Mouse (Mus musculus): ENCODE data around the gene Fzd1. TPM values are rescaled to one million over a fixed set of nuclear protein-coding genes. Genes with fewer than 3 reads are reported as not detected.

The Fzd1 gene
- polyA plus RNA-seq, 1 experiment from 2014 or later, result 17.8 TPM

DNA sequence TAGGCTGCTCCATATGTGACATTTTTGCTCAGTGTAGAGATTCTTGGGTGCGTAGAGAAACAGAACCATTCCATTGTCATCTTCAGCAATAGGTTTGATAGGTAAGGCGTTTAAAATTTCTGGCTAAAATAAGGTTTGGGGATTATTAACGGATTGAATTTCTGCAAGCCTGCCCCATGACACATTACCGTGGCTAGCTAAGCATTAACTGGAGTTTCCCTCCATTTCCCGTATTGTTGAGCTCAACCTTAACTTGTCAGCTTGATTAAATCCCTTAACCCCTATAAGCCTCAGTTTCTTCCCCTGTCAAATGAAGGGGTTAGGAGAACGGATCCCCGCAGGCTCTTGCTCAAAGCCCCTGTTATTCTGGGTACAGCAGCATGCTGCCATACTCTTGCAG lies 22.4 kb downstream of the Fzd1 start:
- 0 out of 2 replicates have a peak, but pooled peaks cover 3% of the 10 kb centered on the region for H3K4me1 ChIP-seq (replicated peaks)
- WGBS, result 82% methylated on average over 7 of the region's 7 CpGs
- no peak overlapping the region for H3K4me3 ChIP-seq (replicated peaks)
- no peaks in the 10 kb centered on the region for H3K36me3 ChIP-seq
- no peaks in the 10 kb centered on the region for H3K9me3 ChIP-seq
- H3K9ac ChIP-seq, result no peak overlapping the region
- H3K27me3 ChIP-seq (replicated peaks), result no peaks in the 10 kb centered on the region
- H3K4me2 ChIP-seq (replicated peaks), result no peak overlapping the region
- ATAC-seq, result no peak
- no peak overlapping the region for H3K27ac ChIP-seq

DNA sequence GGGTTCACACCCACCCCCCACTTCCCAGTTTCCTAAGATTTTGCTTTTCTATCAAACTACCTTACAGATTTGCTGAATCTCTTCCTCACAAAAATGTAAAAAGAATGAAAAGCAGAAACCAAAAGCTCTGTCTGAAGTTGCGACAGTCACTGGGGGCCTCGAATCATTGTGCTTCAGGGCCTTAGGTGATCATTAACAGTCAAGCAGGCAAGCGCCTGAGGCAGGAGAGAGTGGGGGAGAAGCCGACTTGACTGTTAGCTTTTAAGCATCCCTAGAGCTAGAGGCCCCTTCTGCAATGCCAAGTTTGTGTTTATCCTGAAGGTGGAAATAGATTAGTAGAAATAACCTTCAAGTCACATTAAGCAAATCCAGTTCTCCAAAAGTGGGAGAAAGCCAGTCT lies 24.6 kb downstream of the Fzd1 start:
- Histone ChIP-seq H3K4me3 (replicated peaks) (no peak overlapping the region), H3K9me3 (no peaks in the 10 kb centered on the region), H3K27me3 (replicated peaks) (no peaks in the 10 kb centered on the region), H3K36me3 (no peaks in the 10 kb centered on the region), H3K27ac (no peak overlapping the region), H3K4me1 (replicated peaks) (0 out of 2 replicates have a peak, but pooled peaks cover 3% of the 10 kb centered on the region), H3K4me2 (replicated peaks) (no peak overlapping the region), H3K9ac (no peak overlapping the region)
- 53% methylated on average over 4 of the region's 4 CpGs for WGBS
- ATAC-seq, result no peak

DNA sequence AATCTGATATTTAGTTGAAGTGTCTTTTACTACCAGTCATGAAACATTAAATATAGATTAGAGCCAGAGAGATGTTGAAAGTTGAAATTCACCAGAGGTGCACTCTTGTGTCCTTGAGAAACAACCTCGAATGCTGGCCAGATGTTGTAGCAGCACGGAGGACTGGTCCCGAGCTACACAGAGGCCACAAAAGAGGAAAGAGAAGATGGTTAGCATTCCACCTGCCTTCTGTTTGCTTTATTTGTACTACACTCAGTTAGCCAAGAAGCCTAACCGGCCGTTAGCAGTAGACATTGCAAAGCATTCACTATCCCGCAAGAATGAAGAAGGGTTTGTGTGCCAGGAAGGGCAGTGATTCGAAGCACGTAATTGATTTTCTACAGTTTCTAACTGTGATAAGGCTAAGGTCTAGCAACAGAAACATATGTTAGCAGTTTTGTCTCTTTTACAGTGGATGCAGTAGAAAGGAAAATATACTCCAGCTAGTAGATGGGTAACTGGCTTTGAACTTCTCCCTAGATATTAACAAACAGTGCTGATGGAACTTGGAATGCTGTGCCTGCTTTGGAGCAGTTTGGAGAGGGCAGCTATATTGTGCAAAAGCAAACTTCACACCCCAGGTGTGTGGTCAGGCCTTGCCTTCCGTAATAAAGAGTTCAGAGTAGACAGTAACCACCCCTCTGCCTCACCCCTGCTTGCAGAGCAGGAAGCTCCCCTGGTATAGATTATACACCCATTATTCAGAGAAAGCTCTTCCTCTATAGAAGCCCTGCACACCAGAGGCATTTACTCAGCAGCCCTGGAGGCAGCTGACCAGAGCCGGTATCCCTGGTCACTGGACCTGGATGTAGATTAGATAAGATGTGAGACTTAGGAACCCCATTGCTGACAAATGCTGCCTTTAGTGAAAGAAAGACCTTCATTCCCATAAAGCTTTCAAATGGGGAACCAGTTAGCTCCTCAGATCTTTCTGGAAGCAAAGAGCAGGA lies 25.3 kb downstream of the Fzd1 start:
- peak; percentile 61; the same call in 1 of the 2 replicates for ATAC-seq
- Histone ChIP-seq H3K4me2 (replicated peaks) (no peak overlapping the region), H3K9ac (no peak overlapping the region), H3K4me3 (replicated peaks) (no peak overlapping the region), H3K27me3 (replicated peaks) (no peaks in the 10 kb centered on the region), H3K9me3 (no peaks in the 10 kb centered on the region), H3K27ac (no peak overlapping the region), H3K4me1 (replicated peaks) (0 out of 2 replicates have a peak, but pooled peaks cover 3% of the 10 kb centered on the region), H3K36me3 (no peaks in the 10 kb centered on the region)
- 47% methylated on average over 10 of the region's 10 CpGs for WGBS

GRCm38 (mm10) chr5:4731743-4732215 lies 26.1 kb downstream of the Fzd1 start:
- no peak for ATAC-seq
- WGBS, result 78% methylated on average over 5 of the region's 5 CpGs
- Histone ChIP-seq H3K9ac (no peak overlapping the region), H3K27ac (no peak overlapping the region), H3K9me3 (no peaks in the 10 kb centered on the region), H3K4me1 (replicated peaks) (0 out of 2 replicates have a peak, but pooled peaks cover 3% of the 10 kb centered on the region), H3K27me3 (replicated peaks) (no peaks in the 10 kb centered on the region), H3K4me3 (replicated peaks) (no peak overlapping the region), H3K36me3 (no peaks in the 10 kb centered on the region), H3K4me2 (replicated peaks) (no peak overlapping the region)

- Histone ChIP-seq H3K9me3 (no peaks in the 10 kb centered on the region), H3K4me1 (replicated peaks) (0 out of 2 replicates have a peak, but pooled peaks cover 3% of the 10 kb centered on the region), H3K4me3 (replicated peaks) (no peak overlapping the region), H3K4me2 (replicated peaks) (no peak overlapping the region), H3K9ac (no peak overlapping the region), H3K36me3 (no peaks in the 10 kb centered on the region), H3K27me3 (replicated peaks) (no peaks in the 10 kb centered on the region), H3K27ac (no peak overlapping the region)
- no peak for ATAC-seq
- 86% methylated on average over 3 of the region's 3 CpGs for WGBS
Measured at GRCm38 (mm10) chr5:4731064-4731463, 26.8 kb downstream of the Fzd1 start.
